Mouse (Mus musculus) lung, postnatal 0 days (tissue): ENCODE data around the gene Gmppb. TPM values are rescaled to one million over a fixed set of nuclear protein-coding genes. Genes with fewer than 3 reads are reported as not detected.

Source experiments
- ATAC-seq: fragments of 200-750 bp; cut with Nextera tagmentation; 2 replicates; pipeline ENCODE4 v1.8.0; 2017; ENCODE audit warnings: moderate library complexity
- DNase-seq: peaks from one replicate; pipeline ENCODE4 v3.0.0-alpha.2; 2016; ENCODE audit warnings: low spot score
- H3K27ac ChIP-seq: fragments of 300-500 bp; sonication (generic); 2 replicates; pipeline ENCODE4 v1.5.1; 2014; ENCODE audit warnings: antibody characterized with exemption, mild to moderate bottlenecking, low read length, mixed read lengths
- H3K27me3 ChIP-seq: fragments of 300-500 bp; sonication (generic); replicated peaks from 2 replicates; pipeline ENCODE4 v1.6.1; 2014; ENCODE audit warnings: low read length, mixed read lengths; ENCODE audit not compliant: insufficient read depth
- H3K36me3 ChIP-seq: fragments of 300-500 bp; sonication (generic); 2 replicates; pipeline ENCODE4 v1.6.1; 2014; ENCODE audit warnings: low read length, mixed read lengths; ENCODE audit not compliant: insufficient read depth
- H3K4me1 ChIP-seq: fragments of 300-500 bp; sonication (generic); 2 replicates; pipeline ENCODE4 v1.6.1; 2014; ENCODE audit warnings: antibody characterized with exemption, low read depth, low read length, mixed read lengths; ENCODE audit not compliant: insufficient read depth
- H3K4me2 ChIP-seq: fragments of 300-500 bp; sonication (generic); replicated peaks from 2 replicates; pipeline ENCODE4 v1.6.1; 2014; ENCODE audit warnings: low read depth, mild to moderate bottlenecking, low read length, moderate library complexity, mixed read lengths
- H3K4me3 ChIP-seq: fragments of 300-500 bp; sonication (generic); 2 replicates; pipeline ENCODE4 v1.5.1; 2014; ENCODE audit warnings: low read depth, low read length
- H3K9ac ChIP-seq: fragments of 300-500 bp; sonication (generic); replicated peaks from 2 replicates; pipeline ENCODE4 v1.6.1; 2014; ENCODE audit warnings: low read depth, mild to moderate bottlenecking
- H3K9me3 ChIP-seq: fragments of 300-500 bp; sonication (generic); 2 replicates; pipeline ENCODE4 v1.6.1; 2016; ENCODE audit warnings: low read length, mixed read lengths
- CTCF ChIP-seq: IDR thresholded peaks from 2 replicates; pipeline ENCODE4 v1.5.1; 2016; ENCODE audit warnings: antibody characterized with exemption, mild to moderate bottlenecking
- EP300 ChIP-seq: IDR thresholded peaks from 2 replicates; pipeline ENCODE4 v1.6.1; 2016; ENCODE audit warnings: antibody characterized with exemption, mild to moderate bottlenecking, control low read depth
- WGBS: fragments of 180-500 bp; shearing (Covaris S2); extraction: QIAGEN DNeasy Blood & Tissue Kit; methylation state at CpG from one replicate; pipeline ENCODE4 v1.1.7; 2014; 5-methylcytosine and 5-hydroxymethylcytosine counted together
- polyA plus RNA-seq: library from polyadenylated mRNA; unstranded; fragments of >200 nt; fragmentation: Nextera tagmentation; extraction: Ambion mirVana; gene quantifications from 2 replicates; pipeline ENCODE4 v1.2.1, GENCODE M21; 2015

Gene Gmppb
- polyA plus RNA-seq, 1 experiment from 2014 or later = 26.5 TPM

DNA sequence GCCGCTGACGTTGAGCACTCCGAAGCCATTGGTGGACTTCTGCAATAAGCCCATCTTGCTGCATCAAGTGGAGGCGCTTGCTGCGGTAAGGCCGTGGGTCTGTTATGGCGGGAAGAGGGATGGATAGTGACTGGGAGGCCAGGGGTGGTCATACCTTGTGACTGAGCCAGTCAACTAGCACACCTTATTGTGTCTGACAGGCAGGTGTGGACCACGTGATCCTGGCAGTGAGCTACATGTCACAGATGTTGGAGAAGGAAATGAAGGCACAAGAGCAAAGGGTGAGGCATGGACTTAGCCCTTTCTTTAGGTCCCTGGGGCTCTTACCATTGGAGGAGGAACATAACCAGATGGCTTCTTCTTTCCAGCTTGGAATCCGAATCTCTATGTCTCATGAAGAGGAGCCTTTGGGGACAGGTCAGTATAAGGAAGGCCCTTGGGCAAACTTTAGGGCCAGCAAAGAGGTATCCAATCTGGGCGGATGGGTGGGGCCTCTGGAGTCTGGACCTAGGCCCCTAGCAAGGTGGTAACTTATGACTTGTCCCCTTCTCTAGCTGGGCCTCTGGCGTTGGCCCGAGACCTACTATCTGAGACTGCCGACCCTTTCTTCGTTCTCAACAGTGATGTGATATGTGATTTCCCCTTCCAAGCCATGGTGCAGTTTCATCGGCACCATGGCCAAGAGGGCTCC is 664 bp downstream of the Gmppb start:
- TF ChIP-seq EP300 = no peak
- TF ChIP-seq CTCF = no peak
- WGBS = 40% methylated on average over 15 of the region's 15 CpGs
- no peaks in the 10 kb centered on the region for H3K9me3 ChIP-seq

DNA sequence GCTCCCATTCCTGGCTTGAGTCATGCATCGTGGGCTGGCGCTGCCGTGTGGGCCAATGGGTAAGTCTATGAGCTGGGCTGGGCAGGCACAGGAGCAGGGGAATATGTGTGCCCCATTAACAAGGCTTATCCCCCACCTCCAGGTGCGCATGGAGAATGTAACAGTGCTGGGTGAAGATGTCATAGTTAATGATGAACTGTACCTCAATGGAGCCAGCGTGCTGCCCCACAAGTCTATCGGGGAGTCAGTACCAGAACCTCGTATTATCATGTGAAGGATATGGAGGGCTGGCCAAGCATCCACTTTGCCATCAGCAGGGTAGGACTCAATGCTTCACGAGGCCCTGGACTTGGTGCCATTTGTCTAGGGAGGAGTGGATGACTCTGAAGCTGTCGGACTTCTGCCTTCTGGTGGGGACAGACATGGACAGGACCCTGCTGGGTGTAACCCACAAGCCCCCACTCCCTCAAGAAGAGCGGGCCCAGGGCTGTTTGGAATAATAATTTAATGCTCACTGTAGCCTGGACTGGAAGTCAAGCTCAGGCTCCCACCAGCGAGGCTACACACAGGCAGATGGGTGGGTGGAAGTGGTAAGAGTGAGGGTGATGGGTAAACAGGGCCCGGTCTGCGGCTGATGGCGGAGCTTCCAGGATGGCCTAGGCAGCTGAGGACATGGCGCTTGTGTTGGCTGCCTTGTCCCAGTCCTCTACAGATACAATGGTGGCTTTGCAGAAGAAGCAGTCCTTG is 2.3 kb downstream of the Gmppb start:
- Histone ChIP-seq H3K4me2 (no peak overlapping the region), H3K27me3 (no peaks in the 10 kb centered on the region), H3K36me3 (peaks cover 5% of the 10 kb centered on the region; the same call in 1 of the 2 replicates), H3K4me3 (no peak overlapping the region), H3K27ac (no peak overlapping the region), H3K9ac (no peak overlapping the region), H3K4me1 (peaks cover 7% of the 10 kb centered on the region; the same call in 1 of the 2 replicates), H3K9me3 (no peaks in the 10 kb centered on the region)
- WGBS = 92% methylated on average over 15 of the region's 15 CpGs
- TF ChIP-seq EP300 = no peak
- no peak for TF ChIP-seq CTCF
- no peak for ATAC-seq
- DNase-seq = no peak

More for the DNA sequence above, 664 bp downstream of the Gmppb start:
- Histone ChIP-seq H3K36me3 (peaks cover 13% of the 10 kb centered on the region), H3K4me1 (peaks cover 7% of the 10 kb centered on the region; the same call in 1 of the 2 replicates), H3K4me2 (peak overlapping the region; percentile 90), H3K4me3 (peak overlapping the region; percentile 65), H3K9ac (peak overlapping the region; percentile 76), H3K27ac (peak overlapping the region; percentile 64; the same call in 1 of the 2 replicates), H3K27me3 (no peaks in the 10 kb centered on the region)
- DNase-seq = no peak
- no peak for ATAC-seq

DNA sequence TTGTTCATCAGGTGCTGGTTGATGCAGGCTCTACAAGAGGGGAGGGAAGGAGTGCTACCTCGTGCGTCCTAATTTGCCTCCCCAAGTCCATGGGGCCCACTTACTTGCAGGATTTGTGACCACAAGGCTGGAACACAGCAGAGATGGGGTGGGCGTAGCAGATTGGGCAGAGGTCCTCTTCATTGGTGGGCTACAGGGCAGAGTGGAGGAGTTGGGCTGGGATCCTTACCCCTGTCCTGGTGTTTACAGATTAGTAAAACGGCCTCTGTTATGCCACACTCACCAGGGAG is 2.8 kb downstream of the Gmppb start:
- WGBS = 83% methylated on average over 4 of the region's 4 CpGs
- ATAC-seq (no peak), DNase-seq (no peak)
- H3K9ac ChIP-seq = no peak overlapping the region
- no peak overlapping the region for H3K27ac ChIP-seq
- H3K4me1 ChIP-seq = peaks cover 7% of the 10 kb centered on the region; the same call in 1 of the 2 replicates
- H3K4me3 ChIP-seq = no peak overlapping the region
- H3K9me3 ChIP-seq = no peaks in the 10 kb centered on the region
- H3K27me3 ChIP-seq = no peaks in the 10 kb centered on the region
- H3K4me2 ChIP-seq = no peak overlapping the region
- H3K36me3 ChIP-seq = peaks cover 10% of the 10 kb centered on the region; the same call in 1 of the 2 replicates
- TF ChIP-seq EP300 (no peak), CTCF (no peak)

DNA sequence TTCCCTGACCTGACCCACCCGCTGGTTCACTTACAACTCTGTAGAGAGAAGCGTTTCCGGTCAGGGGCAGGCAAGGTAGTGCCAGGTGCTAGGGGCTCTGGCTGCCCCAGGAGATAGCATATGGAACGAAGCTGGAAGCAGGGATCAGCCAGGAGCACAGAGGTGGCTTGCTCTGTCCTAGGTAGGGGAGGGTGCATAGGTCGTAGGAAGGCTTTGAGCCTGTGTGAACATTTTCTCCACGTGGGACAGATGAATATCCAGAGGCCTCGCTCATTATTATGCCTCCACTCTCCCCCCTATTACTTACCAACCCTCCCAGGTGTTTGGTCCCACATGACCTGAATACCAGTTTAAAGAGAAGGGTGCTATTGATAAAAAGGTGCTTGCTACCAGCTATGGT is 3.4 kb downstream of the Gmppb start:
- no peak overlapping the region for H3K4me3 ChIP-seq
- TF ChIP-seq CTCF = no peak
- TF ChIP-seq EP300 = no peak
- DNase-seq (no peak), ATAC-seq (no peak)
- H3K4me1 ChIP-seq = peaks cover 7% of the 10 kb centered on the region; the same call in 1 of the 2 replicates
- 75% methylated on average over 7 of the region's 7 CpGs for WGBS
- peaks cover 12% of the 10 kb centered on the region; the same call in 1 of the 2 replicates for H3K36me3 ChIP-seq
- no peak overlapping the region for H3K27ac ChIP-seq
- H3K4me2 ChIP-seq = no peak overlapping the region
- no peak overlapping the region for H3K9ac ChIP-seq
- no peaks in the 10 kb centered on the region for H3K27me3 ChIP-seq
- no peaks in the 10 kb centered on the region for H3K9me3 ChIP-seq

DNA sequence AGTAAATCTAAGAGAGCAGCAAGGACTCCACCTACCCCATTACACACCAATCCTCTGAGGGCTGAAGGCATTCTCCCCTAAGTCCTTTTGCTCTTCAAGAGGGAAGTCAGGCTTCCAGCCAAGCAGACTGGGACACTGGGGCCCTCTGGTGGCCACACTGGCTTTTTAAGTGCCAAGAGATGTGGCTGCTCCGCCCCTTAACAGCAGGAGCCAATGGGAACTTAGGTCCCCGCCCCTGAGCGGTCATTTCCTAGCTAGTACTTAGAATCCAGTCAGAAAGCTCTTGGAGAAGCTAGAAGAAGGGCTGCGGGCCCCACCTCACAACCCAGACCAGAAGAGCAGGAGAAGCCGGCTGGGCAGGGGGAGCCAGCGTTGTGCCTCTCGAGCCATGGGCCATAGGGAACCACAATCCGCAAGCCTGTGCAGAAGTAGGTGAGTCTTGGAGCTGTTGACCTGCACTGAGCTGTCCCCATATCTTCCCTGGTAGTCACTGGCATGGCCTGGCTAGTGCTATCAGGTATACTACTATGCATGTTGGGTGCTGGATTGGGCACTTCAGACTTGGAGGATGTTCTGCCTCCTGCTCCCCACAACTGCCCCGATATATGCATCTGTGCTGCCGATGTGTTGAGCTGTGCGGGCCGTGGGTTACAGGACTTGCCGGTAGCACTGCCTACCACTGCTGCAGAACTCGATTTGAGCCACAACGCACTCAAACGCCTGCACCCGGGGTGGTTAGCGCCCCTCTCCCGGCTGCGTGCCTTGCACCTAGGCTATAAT is 4.0 kb downstream of the Gmppb start, which contains the start of gene Amigo3:
TSS of gene Amigo3 (plus strand) at position 275 of the 780 bp plus-strand sequence.
- DNase-seq (peak; percentile 98), ATAC-seq (peak; percentile 74)
- H3K27ac ChIP-seq = 0 out of 2 replicates have a peak within 1 kb of the TSS, but pooled peaks have one; percentile 39
- peaks cover 15% of the 10 kb centered on the region; the same call in 1 of the 2 replicates for H3K36me3 ChIP-seq
- WGBS = 52% methylated on average over 20 of the region's 20 CpGs
- no peak within 1 kb of the TSS for H3K9ac ChIP-seq
- H3K9me3 ChIP-seq = no peaks in the 10 kb centered on the region
- H3K4me3 ChIP-seq = no peak within 1 kb of the TSS
- TF ChIP-seq EP300 (no peak), CTCF (peak; percentile 97)
- no peaks in the 10 kb centered on the region for H3K27me3 ChIP-seq
- H3K4me2 ChIP-seq = peak within 1 kb of the TSS; percentile 39
- peaks cover 7% of the 10 kb centered on the region; the same call in 1 of the 2 replicates for H3K4me1 ChIP-seq
